Mouse (Mus musculus) erythroblast, embryonic 14.5 days (primary cell): ENCODE measurements at regions not wholly inside any gene's neighbourhood (a gene's known extent, or its start where the extent isn't known, plus 50 kb on each side); places are given as distances from the start of the nearest gene placed in this dataset.

Experiments
- H3K27me3 ChIP-seq: 2 replicates; pipeline ENCODE4 v1.6.1; 2012; ENCODE audit warnings: inconsistent platforms; ENCODE audit not compliant: control insufficient read depth
- H3K36me3 ChIP-seq: 2 replicates; pipeline ENCODE4 v1.6.1; 2012; ENCODE audit warnings: mild to moderate bottlenecking, inconsistent platforms; ENCODE audit not compliant: control insufficient read depth
- H3K4me1 ChIP-seq: 2 replicates; pipeline ENCODE4 v1.6.1; 2012; ENCODE audit warnings: inconsistent platforms; ENCODE audit not compliant: control insufficient read depth
- H3K4me3 ChIP-seq: replicated peaks from 2 replicates; pipeline ENCODE3; 2012; ENCODE audit warnings: moderate library complexity, mild to moderate bottlenecking, inconsistent platforms
- H3K9me3 ChIP-seq: 2 replicates; pipeline ENCODE4 v1.6.1; 2012; ENCODE audit warnings: low read length, inconsistent platforms, mixed read lengths; ENCODE audit not compliant: control insufficient read depth
- GATA1 ChIP-seq: IDR thresholded peaks from 2 replicates; pipeline ENCODE4 v1.6.1; 2012; ENCODE audit warnings: low read length, inconsistent platforms, mixed read lengths
- TAL1 ChIP-seq: IDR thresholded peaks from 3 replicates; pipeline ENCODE4 v1.6.1; 2012; ENCODE audit warnings: low read length, inconsistent platforms, mixed read lengths

DNA sequence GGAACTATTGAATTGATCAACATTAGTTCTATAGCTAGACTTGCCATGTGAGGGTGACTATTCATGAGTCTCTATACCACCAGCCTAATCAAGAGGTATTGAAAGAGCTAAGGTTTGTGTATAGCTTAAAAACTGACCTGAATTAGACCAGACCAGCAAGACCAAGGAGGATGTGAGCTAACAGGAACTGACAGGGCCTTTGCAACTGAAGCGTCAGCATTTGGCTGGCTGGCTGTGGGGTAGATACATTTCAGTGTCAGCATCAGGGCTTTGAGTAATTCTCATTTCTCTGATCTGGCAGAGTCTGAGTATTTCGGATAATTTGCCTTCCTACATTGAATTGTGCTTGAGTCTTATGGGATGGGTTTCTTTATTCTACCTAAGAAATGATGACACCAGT, 152.8 kb upstream of the Zeb2 start:
- H3K36me3 ChIP-seq: no peaks in the 10 kb centered on the region
- TF ChIP-seq TAL1 (no peak), GATA1 (no peak)

DNA sequence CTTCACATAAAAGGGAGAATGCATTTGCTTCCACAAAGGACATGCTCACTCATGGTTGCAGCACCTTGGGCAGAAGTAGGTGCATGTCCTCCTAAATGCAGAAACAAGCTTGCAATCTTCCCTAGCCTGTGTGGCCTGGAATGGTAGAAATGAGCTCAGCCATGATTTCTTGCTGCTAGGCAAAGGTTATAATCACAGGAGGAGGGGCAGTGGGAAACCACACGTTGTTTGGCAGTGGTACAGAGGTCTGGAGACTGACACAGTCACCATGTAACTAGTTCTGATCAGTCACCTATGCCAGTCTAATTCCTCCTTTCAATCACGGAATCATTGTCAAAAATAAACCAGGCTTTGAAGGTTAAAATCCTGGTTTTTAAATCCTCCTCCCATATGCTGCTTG, 148.6 kb upstream of the Zeb2 start:
- no peak for TF ChIP-seq GATA1
- no peak for TF ChIP-seq TAL1
- Histone ChIP-seq H3K36me3 (no peaks in the 10 kb centered on the region), H3K27me3 (no peaks in the 10 kb centered on the region), H3K9me3 (no peaks in the 10 kb centered on the region), H3K4me1 (no peaks in the 10 kb centered on the region), H3K4me3 (no peak overlapping the region)

More for the DNA sequence above, 152.8 kb upstream of the Zeb2 start:
- Histone ChIP-seq H3K27me3 (no peaks in the 10 kb centered on the region), H3K9me3 (no peaks in the 10 kb centered on the region), H3K4me3 (no peak overlapping the region), H3K4me1 (no peaks in the 10 kb centered on the region)

DNA sequence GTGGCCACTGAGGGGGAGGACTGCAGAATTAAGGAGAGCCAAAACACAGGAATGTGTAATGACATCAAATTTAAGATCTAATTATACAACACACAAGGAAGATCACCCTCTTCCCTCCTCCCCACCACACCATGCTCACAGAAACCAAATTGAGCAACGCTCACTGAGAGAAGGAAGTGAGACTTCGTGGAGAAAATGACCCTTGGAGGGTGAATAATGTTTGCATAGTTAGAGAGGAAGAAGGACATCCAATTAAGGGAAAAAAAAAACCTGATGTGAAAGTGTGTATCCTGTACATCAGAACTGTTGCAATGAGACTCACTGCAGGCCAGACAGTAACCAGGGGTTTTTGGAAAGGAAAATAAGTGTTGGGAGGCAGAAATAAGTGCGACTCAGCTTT, 144.8 kb upstream of the Zeb2 start:
- H3K36me3 ChIP-seq: no peaks in the 10 kb centered on the region
- TF ChIP-seq GATA1 (no peak), TAL1 (no peak)
- H3K27me3 ChIP-seq: no peaks in the 10 kb centered on the region

DNA sequence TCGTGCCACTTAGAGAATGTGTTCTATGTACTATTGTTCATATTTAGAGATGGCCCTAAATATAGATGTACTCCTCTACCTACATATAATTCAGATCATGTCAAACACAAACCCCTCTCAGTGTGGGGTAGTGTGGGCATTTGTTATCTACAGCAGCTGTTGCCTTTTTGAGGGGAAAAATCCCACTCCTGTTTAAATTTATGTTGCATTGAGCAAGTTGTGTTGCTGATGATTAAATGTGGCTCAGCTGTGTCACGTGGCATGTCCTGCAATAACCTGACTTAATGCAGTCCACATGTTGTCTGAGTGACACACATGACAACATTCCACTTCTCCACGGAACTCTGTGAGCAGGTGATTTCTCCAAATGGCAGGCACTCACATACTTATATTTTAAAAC, 141.7 kb upstream of the Zeb2 start:
- TF ChIP-seq TAL1 (no peak), GATA1 (no peak)
- Histone ChIP-seq H3K4me3 (no peak overlapping the region), H3K27me3 (no peaks in the 10 kb centered on the region), H3K9me3 (no peaks in the 10 kb centered on the region), H3K36me3 (no peaks in the 10 kb centered on the region), H3K4me1 (no peaks in the 10 kb centered on the region)

More for the DNA sequence above, 144.8 kb upstream of the Zeb2 start:
- Histone ChIP-seq H3K4me1 (no peaks in the 10 kb centered on the region), H3K9me3 (no peaks in the 10 kb centered on the region), H3K4me3 (no peak overlapping the region)

DNA sequence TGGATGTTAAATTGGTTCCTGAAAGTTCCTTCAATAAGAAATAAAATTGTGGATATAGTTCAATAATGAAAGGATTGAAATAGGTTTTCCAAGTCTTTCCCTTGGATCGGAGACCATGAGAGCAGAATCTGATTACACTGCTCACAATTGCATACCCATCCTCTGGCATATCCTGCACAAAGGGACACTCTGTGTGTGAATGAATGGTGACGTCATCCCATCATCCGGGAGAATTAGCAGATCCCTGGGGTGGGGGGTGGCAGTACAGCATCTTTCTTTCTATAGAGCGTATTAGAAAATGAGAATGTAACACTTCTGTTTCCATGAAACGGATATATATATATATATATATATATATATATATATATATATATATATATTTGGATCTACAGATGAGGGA, 139.2 kb upstream of the Zeb2 start:
- H3K36me3 ChIP-seq: no peaks in the 10 kb centered on the region
- no peak for TF ChIP-seq TAL1
- no peaks in the 10 kb centered on the region for H3K4me1 ChIP-seq
- H3K4me3 ChIP-seq: no peak overlapping the region
- H3K9me3 ChIP-seq: no peaks in the 10 kb centered on the region
- no peaks in the 10 kb centered on the region for H3K27me3 ChIP-seq

DNA sequence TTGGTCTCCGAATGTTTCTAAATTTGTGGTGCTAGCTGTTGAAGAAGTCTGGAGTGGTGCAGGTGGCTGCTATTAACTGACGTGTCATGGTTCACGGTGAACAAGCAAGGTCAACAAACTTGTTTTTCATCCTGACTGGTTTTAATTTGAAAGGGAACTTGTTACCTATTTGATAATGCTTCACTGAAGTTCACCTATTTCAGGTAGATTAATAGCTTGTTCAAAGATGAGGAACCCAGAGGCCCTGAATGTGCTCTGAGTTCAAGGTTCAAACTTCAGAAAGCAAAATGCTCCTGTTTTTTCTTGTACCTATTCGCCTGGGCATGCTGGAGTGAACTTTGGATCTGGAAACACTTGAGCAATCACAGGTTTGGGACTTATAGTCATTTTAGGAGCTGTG, 136.7 kb upstream of the Zeb2 start:
- H3K4me3 ChIP-seq: no peak overlapping the region

DNA sequence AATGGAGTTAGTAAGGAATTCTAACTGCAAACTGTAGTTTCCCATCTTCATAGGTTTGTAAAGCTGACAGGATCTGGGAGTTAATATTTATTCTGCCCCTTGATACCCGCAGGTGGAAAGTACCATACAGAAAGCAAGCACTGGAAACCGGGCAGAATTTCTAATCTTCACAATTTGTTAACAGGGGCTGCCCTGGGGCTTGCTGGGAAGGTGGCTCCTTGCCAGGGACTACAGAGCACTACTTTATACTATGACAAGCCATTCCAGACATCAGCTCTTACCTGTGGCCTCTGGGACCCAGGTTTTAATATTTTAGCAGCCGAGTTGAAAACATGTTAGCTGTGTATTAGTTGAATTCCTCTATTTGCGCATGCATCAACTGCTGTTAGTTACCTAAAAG, 135.1 kb upstream of the Zeb2 start:
- Histone ChIP-seq H3K9me3 (no peaks in the 10 kb centered on the region), H3K4me3 (no peak overlapping the region), H3K36me3 (no peaks in the 10 kb centered on the region), H3K27me3 (no peaks in the 10 kb centered on the region), H3K4me1 (no peaks in the 10 kb centered on the region)
- TF ChIP-seq TAL1 (no peak), GATA1 (no peak)

More for the DNA sequence above, 136.7 kb upstream of the Zeb2 start:
- H3K4me1 ChIP-seq: no peaks in the 10 kb centered on the region
- TF ChIP-seq TAL1: no peak
- TF ChIP-seq GATA1: no peak
- no peaks in the 10 kb centered on the region for H3K9me3 ChIP-seq
- H3K27me3 ChIP-seq: no peaks in the 10 kb centered on the region
- no peaks in the 10 kb centered on the region for H3K36me3 ChIP-seq

DNA sequence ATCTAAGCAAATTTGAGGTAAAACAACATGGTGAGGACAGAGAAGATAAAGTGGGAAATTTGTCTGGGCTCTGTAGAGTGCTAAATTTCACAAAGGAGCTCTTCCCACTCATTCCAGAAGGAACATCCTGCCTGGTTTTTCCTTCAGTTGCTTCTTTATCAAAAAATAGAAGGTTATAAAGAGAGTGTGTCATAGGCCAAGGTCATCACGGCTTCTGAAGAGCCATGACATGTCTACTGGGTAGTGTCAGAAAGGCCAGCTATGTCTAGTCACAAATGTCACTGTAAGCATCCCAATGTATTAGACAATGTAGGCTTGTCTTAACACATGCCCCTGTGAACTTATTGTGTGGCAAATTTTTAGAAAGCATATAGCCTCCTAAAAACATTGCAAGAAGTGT, 132.5 kb upstream of the Zeb2 start:
- Histone ChIP-seq H3K36me3 (no peaks in the 10 kb centered on the region), H3K27me3 (no peaks in the 10 kb centered on the region), H3K9me3 (no peaks in the 10 kb centered on the region), H3K4me1 (no peaks in the 10 kb centered on the region), H3K4me3 (no peak overlapping the region)
- TF ChIP-seq TAL1: no peak
- no peak for TF ChIP-seq GATA1

DNA sequence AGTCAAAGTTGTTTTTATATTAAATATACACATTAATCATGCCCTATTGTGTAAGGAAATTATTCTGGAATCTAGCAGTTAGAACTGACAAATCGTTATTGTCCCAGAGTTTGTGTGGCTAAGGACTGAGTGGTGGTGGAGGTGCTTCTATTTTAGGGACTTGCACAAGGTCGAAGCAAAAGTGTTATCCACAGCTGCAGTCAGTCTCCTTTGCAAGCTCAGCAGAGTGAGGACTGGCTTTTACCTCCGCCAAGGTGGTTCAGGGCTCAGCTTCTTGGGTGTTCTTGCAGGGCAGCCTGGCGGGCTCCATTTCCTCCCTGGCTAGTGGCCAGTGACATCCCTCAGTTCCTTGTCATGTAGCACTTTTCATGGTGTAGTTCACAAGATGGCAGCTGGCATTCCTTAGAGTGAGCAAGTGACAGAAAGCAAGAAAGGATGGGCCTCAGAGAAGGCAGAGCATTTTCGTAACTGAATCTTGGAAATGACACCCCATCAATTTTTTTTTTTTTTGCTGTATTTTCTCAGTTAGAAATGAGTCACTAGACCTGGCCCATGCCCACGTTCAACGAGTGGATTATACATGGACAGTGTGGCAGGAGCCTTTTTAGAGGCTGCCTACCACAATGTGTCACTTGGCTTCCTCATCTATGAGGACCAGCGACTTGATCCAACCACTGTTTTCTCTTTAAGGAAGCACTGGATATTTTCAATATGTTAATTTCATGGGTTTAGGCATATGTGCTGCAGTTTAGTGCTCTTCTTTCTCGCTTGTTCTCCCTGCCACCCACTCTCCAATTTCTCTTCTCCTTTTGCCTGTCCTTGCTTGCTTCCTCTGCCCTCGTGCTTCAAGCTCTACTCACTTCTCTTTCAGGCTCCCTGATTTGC, 129.1 kb upstream of the Zeb2 start:
- Histone ChIP-seq H3K4me1 (no peaks in the 10 kb centered on the region), H3K27me3 (no peaks in the 10 kb centered on the region), H3K36me3 (no peaks in the 10 kb centered on the region), H3K9me3 (no peaks in the 10 kb centered on the region), H3K4me3 (no peak overlapping the region)
- TF ChIP-seq TAL1: no peak
- TF ChIP-seq GATA1: no peak

DNA sequence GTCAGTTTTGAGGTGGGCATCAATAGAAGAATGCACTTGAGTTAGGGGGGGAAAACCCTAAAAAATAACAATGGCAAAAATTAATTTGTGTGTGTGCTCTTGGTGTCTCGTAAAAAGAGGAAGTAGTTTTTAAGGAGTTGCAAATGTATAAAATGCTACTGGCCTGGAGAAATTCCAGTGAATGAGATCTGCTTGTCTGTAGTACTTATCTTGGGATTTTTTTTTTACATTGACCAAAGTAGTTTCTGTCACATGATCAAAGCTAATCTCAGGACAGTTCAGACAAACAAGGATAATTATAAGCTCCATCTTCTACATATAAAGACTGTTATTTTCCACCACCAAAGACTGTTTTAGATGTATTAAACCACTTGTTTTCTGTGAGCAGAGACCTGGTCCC, 128.3 kb upstream of the Zeb2 start:
- Histone ChIP-seq H3K4me3 (no peak overlapping the region), H3K36me3 (no peaks in the 10 kb centered on the region), H3K4me1 (peaks cover 4% of the 10 kb centered on the region), H3K27me3 (no peaks in the 10 kb centered on the region), H3K9me3 (no peaks in the 10 kb centered on the region)
- TF ChIP-seq GATA1 (no peak), TAL1 (no peak)
